Mouse (Mus musculus) ES-E14 (cell line): ENCODE data around the gene Gripap1. TPM values are rescaled to one million over a fixed set of nuclear protein-coding genes. Genes with fewer than 3 reads are reported as not detected.

ENCODE experiments used
- DNase-seq: peaks from one replicate; pipeline ENCODE4 v3.0.0-alpha.2; 2013; ENCODE audit warnings: low read depth, low spot score
- H3K27ac ChIP-seq: 2 replicates; pipeline ENCODE4 v1.5.1; 2012; ENCODE audit warnings: low read depth, mild to moderate bottlenecking, low read length, moderate library complexity, mixed read lengths; ENCODE audit not compliant: poor library complexity, insufficient read depth, severe bottlenecking
- H3K36me3 ChIP-seq: 2 replicates; pipeline ENCODE4 v1.6.1; 2012; ENCODE audit warnings: mild to moderate bottlenecking, low read length, moderate library complexity, mixed read lengths; ENCODE audit not compliant: control insufficient read depth, poor library complexity, insufficient read depth, severe bottlenecking
- H3K4me1 ChIP-seq, 2 experiments: fragments of 150-350 bp in 1 of 2; sonication (generic) in 1 of 2; 2 replicates each; pipeline ENCODE4 v1.6.1; 2012; ENCODE audit warnings: low read length in 2 of 2, mild to moderate bottlenecking in 1 of 2, mixed read lengths in 1 of 2; ENCODE audit not compliant: control insufficient read depth in 2 of 2, insufficient read depth in 2 of 2, poor library complexity in 1 of 2
- H3K4me3 ChIP-seq, 2 experiments: fragments of 150-350 bp in 1 of 2; sonication (generic) in 1 of 2; 2 replicates each; pipeline ENCODE4 v1.5.1; 2012; ENCODE audit warnings: low read length in 2 of 2, low read depth in 1 of 2, mild to moderate bottlenecking in 1 of 2, mixed read lengths in 1 of 2; ENCODE audit not compliant: insufficient read depth in 1 of 2, poor library complexity in 1 of 2, severe bottlenecking in 1 of 2
- H3K9ac ChIP-seq: 2 replicates; pipeline ENCODE4 v1.6.1; 2012; ENCODE audit warnings: low read depth, mild to moderate bottlenecking, low read length, mixed read lengths; ENCODE audit not compliant: poor library complexity, insufficient read depth, severe bottlenecking
- H3K9me3 ChIP-seq: fragments of 150-350 bp; sonication (generic); 2 replicates; pipeline ENCODE4 v1.6.1; 2012; ENCODE audit warnings: low read depth, mild to moderate bottlenecking, low read length; ENCODE audit not compliant: control insufficient read depth, insufficient read depth
- CHD2 ChIP-seq: IDR thresholded peaks from 2 replicates; pipeline ENCODE4 v1.6.1; 2014; ENCODE audit warnings: mild to moderate bottlenecking, low read depth, low read length, inconsistent platforms
- HCFC1 ChIP-seq: IDR thresholded peaks from 2 replicates; pipeline ENCODE4 v1.6.1; 2012; ENCODE audit warnings: low read length, inconsistent platforms, borderline replicate concordance; ENCODE audit not compliant: insufficient read depth
- MAFK ChIP-seq: IDR thresholded peaks from 2 replicates; pipeline ENCODE4 v1.6.1; 2014; ENCODE audit warnings: mild to moderate bottlenecking, low read depth, low read length, inconsistent platforms; ENCODE audit not compliant: insufficient read depth
- ZC3H11A ChIP-seq: IDR thresholded peaks from 2 replicates; pipeline ENCODE4 v1.6.1; 2012; ENCODE audit warnings: low read depth, mild to moderate bottlenecking, inconsistent platforms, low read length, borderline replicate concordance
- ZNF384 ChIP-seq: IDR thresholded peaks from 2 replicates; pipeline ENCODE4 v1.6.1; 2012; ENCODE audit warnings: low read depth, low read length, inconsistent platforms
- in situ Hi-C, 2 experiments: fragments of 600-800 bp; cut with MboI; formaldehyde crosslinking; loops; one replicate each; pipeline ENCODE4 v1.15.1; 2025; ENCODE audit warnings: low sequenced_read_pairs in 2 of 2, inconsistent platforms in 1 of 2; ENCODE audit not compliant: unreplicated experiment in 2 of 2
- total RNA-seq: library from RNA; depleted of rRNA; stranded (reverse); fragments of 300-350 nt; gene quantifications from 2 replicates; pipeline ENCODE4 v1.2.3, GENCODE M21; 2012

Gripap1 gene
- total RNA-seq, 1 experiment, result 14.9 TPM

GRCm38 (mm10) chrX:7762137-7762920, 27.2 kb upstream of the Gripap1 start, which contains the start of gene Tfe3:
Tfe3 (plus strand) TSS chrX:7762560.
- H3K27ac ChIP-seq, result peak within 1 kb of the TSS; percentile 95
- in situ Hi-C loops, result no loop called here
- TF ChIP-seq ZNF384, result peak; percentile 84
- no peak for TF ChIP-seq CHD2
- H3K9ac ChIP-seq, result peak within 1 kb of the TSS; percentile 88
- H3K36me3 ChIP-seq, result peaks cover 15% of the 10 kb centered on the region
- no peaks in the 10 kb centered on the region for H3K9me3 ChIP-seq
- peaks cover 2 to 8% of the 10 kb centered on the region in 2 experiments; a peak in 2 of 4 replicates for H3K4me1 ChIP-seq
- peak; percentile 77 for DNase-seq
- H3K4me3 ChIP-seq, result peak within 1 kb of the TSS; percentile 88 to 93

- Histone ChIP-seq H3K4me3 (peak overlapping the region; percentile 88 to 93), H3K4me1 (peaks cover 2 to 9% of the 10 kb centered on the region in 2 experiments; a peak in 2 of 4 replicates), H3K36me3 (peaks cover 20% of the 10 kb centered on the region), H3K9ac (peak overlapping the region; percentile 88), H3K9me3 (no peaks in the 10 kb centered on the region), H3K27ac (peak overlapping the region; percentile 95)
- in situ Hi-C loops, result no loop called here
- no peak for TF ChIP-seq ZC3H11A
- TF ChIP-seq ZNF384, result no peak
- TF ChIP-seq MAFK, result no peak
- TF ChIP-seq CHD2, result no peak
- TF ChIP-seq HCFC1, result no peak
- no peak for DNase-seq
Measured at GRCm38 (mm10) chrX:7762921-7763197, 26.7 kb upstream of the Gripap1 start.

GRCm38 (mm10) chrX:7763631-7764393, 25.8 kb upstream of the Gripap1 start:
- H3K36me3 ChIP-seq, result peaks cover 28% of the 10 kb centered on the region
- TF ChIP-seq MAFK (no peak), HCFC1 (no peak), ZNF384 (no peak), CHD2 (no peak), ZC3H11A (no peak)
- H3K4me1 ChIP-seq, result peaks cover 2 to 9% of the 10 kb centered on the region in 2 experiments; a peak in 2 of 4 replicates
- H3K9ac ChIP-seq, result peak overlapping the region; percentile 88
- in situ Hi-C loops, result no loop called here
- H3K4me3 ChIP-seq, result peak overlapping the region; percentile 88 to 93
- H3K9me3 ChIP-seq, result no peaks in the 10 kb centered on the region
- peak overlapping the region; percentile 95 for H3K27ac ChIP-seq
- DNase-seq, result no peak

- Histone ChIP-seq H3K9ac (peak overlapping the region; percentile 88), H3K36me3 (peaks cover 34% of the 10 kb centered on the region), H3K27ac (peak overlapping the region; percentile 95), H3K9me3 (no peaks in the 10 kb centered on the region), H3K4me1 (peaks cover 2 to 9% of the 10 kb centered on the region in 2 experiments; a peak in 2 of 4 replicates), H3K4me3 (peak overlapping the region; percentile 88 to 93)
- DNase-seq, result peak; percentile 59
- TF ChIP-seq CHD2 (0 out of 2 replicates have a peak, but pooled peaks have one; percentile 8), HCFC1 (no peak), MAFK (no peak)
- in situ Hi-C loops, result no loop called here
Measured at GRCm38 (mm10) chrX:7764657-7765280, 24.8 kb upstream of the Gripap1 start.
